Mouse (Mus musculus) limb, embryonic 13.5 days (tissue): ENCODE results near the gene Pdzrn3. TPM values are rescaled to one million over a fixed set of nuclear protein-coding genes. Genes with fewer than 3 reads are reported as not detected.
A peak's percentile ranks its signal among the peaks of the same experiment; 100 is the strongest.

Experiments
- ATAC-seq: fragments of 200-750 bp; cut with Nextera tagmentation; 2 replicates; pipeline ENCODE4 v1.8.0; 2017; ENCODE audit warnings: low read depth, moderate number of reproducible peaks, moderate TSS enrichment; ENCODE audit not compliant: low FRiP score
- H3K27ac ChIP-seq: fragments of 300-500 bp; sonication (generic); 2 replicates; pipeline ENCODE4 v1.5.1; 2015; ENCODE audit warnings: inconsistent platforms, mild to moderate bottlenecking, moderate library complexity
- H3K27me3 ChIP-seq: fragments of 300-500 bp; sonication (generic); 2 replicates; pipeline ENCODE4 v1.6.1; 2015; ENCODE audit warnings: mild to moderate bottlenecking, inconsistent platforms
- H3K36me3 ChIP-seq: fragments of 300-500 bp; sonication (generic); 2 replicates; pipeline ENCODE4 v1.6.1; 2015; ENCODE audit warnings: inconsistent platforms, mild to moderate bottlenecking, moderate library complexity
- H3K4me1 ChIP-seq: fragments of 300-500 bp; sonication (generic); 2 replicates; pipeline ENCODE4 v1.6.1; 2015; ENCODE audit warnings: inconsistent platforms
- H3K4me2 ChIP-seq: fragments of 300-500 bp; sonication (generic); replicated peaks from 2 replicates; pipeline ENCODE4 v1.6.1; 2015; ENCODE audit warnings: inconsistent platforms, mild to moderate bottlenecking, moderate library complexity
- H3K4me3 ChIP-seq: fragments of 300-500 bp; sonication (generic); 2 replicates; pipeline ENCODE4 v1.5.1; 2015; ENCODE audit warnings: moderate library complexity, mild to moderate bottlenecking, inconsistent platforms
- H3K9ac ChIP-seq: fragments of 300-500 bp; sonication (generic); 2 replicates; pipeline ENCODE4 v1.6.1; 2015; ENCODE audit warnings: mild to moderate bottlenecking, inconsistent platforms
- H3K9me3 ChIP-seq: fragments of 300-500 bp; sonication (generic); 2 replicates; pipeline ENCODE4 v1.6.1; 2016; ENCODE audit warnings: inconsistent platforms
- WGBS: fragments of 180-500 bp; shearing (Covaris S2); methylation state at CpG from one replicate; pipeline ENCODE4 v1.1.7; 2015; 5-methylcytosine and 5-hydroxymethylcytosine counted together
- polyA plus RNA-seq: library from polyadenylated mRNA; unstranded; fragments of >200 nt; fragmentation: Nextera tagmentation; extraction: Ambion mirVana; gene quantifications from 2 replicates; pipeline ENCODE4 v1.2.1, GENCODE M21; 2015

The Pdzrn3 gene
- polyA plus RNA-seq, 1 experiment from 2014 or later = 12.9 TPM

- H3K9me3 ChIP-seq = no peaks in the 10 kb centered on the region
- ATAC-seq = no peak
- peaks cover 1% of the 10 kb centered on the region; the same call in 1 of the 2 replicates for H3K36me3 ChIP-seq
- H3K27me3 ChIP-seq = no peaks in the 10 kb centered on the region
- WGBS = 95% methylated on average over 2 of the region's 2 CpGs
- H3K9ac ChIP-seq = no peak overlapping the region
- no peak overlapping the region for H3K4me2 ChIP-seq
- H3K4me1 ChIP-seq = peaks cover 40% of the 10 kb centered on the region
- H3K27ac ChIP-seq = no peak overlapping the region
- no peak overlapping the region for H3K4me3 ChIP-seq
Observed at GRCm38 (mm10) chr6:101299434-101299833, 78.3 kb downstream of the Pdzrn3 start.

DNA sequence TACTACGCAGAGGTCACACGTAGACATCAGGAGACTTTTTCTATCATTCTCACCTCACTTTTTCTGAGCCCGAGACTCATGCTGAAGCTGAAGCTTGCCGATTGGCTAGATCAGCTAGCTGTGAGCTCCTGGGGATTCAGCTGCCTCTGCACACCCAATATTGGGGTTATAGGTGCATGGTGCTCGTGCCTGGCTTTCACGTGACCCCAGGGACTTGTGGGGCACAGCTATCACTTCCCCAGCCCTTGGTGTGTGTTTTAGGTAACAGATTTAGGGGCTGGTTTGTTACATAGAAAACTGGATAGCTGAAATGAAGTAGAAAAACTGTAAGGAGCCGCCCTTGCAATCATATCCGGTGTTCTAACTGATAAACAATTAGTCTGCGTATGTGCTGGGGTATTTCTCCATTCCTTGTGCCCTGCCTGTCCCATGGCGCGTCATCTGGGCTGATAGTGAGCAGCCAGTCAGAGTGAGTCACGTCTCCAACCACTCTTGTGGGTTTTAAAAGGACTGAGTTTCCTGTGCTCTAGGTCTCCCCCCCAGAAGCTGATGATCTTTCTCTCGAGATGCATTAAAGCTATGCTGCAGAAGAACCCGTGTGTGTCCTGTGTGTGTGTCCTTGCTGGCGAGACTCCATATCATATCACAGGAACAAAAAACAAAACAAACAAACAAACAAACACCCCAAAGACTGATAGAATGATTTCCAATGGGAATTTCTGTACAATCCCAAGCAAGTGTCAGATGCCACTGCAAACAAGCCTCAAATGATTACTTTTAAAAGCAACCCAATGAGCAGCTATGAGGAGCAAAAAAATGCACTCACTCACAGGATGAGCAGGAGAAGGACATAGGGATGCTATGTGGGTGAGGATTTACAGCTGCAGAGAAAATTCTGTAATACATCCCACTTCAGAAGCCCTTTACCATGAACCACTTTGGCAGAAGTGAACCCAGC is 79.9 kb downstream of the Pdzrn3 start:
- no peak for ATAC-seq
- no peak overlapping the region for H3K27ac ChIP-seq

GRCm38 (mm10) chr6:101296997-101297396 is 80.7 kb downstream of the Pdzrn3 start:
- Histone ChIP-seq H3K27me3 (no peaks in the 10 kb centered on the region), H3K27ac (peak overlapping the region; percentile 70), H3K36me3 (no peaks in the 10 kb centered on the region), H3K9me3 (no peaks in the 10 kb centered on the region), H3K4me1 (peaks cover 61% of the 10 kb centered on the region), H3K4me2 (peak overlapping the region; percentile 27; the same call in 1 of the 2 replicates), H3K4me3 (no peak overlapping the region), H3K9ac (no peak overlapping the region)
- no peak for ATAC-seq
- 47% methylated on average over 8 of the region's 8 CpGs for WGBS

More for the DNA sequence above, 79.9 kb downstream of the Pdzrn3 start:
- Histone ChIP-seq H3K9me3 (no peaks in the 10 kb centered on the region), H3K27me3 (no peaks in the 10 kb centered on the region), H3K4me1 (peaks cover 56% of the 10 kb centered on the region), H3K4me3 (no peak overlapping the region), H3K4me2 (no peak overlapping the region), H3K9ac (no peak overlapping the region), H3K36me3 (no peaks in the 10 kb centered on the region)
- 81% methylated on average over 15 of the region's 15 CpGs for WGBS

- Histone ChIP-seq H3K4me3 (no peak overlapping the region), H3K4me2 (0 out of 2 replicates have a peak overlapping the region, but pooled peaks have one; percentile 27), H3K4me1 (peaks cover 68% of the 10 kb centered on the region), H3K9ac (no peak overlapping the region), H3K27ac (peak overlapping the region; percentile 70), H3K9me3 (no peaks in the 10 kb centered on the region), H3K36me3 (no peaks in the 10 kb centered on the region), H3K27me3 (no peaks in the 10 kb centered on the region)
- WGBS = 15% methylated on average over 8 of the region's 8 CpGs
- ATAC-seq = peak; percentile 65
Observed at GRCm38 (mm10) chr6:101296280-101296679, 81.4 kb downstream of the Pdzrn3 start.

DNA sequence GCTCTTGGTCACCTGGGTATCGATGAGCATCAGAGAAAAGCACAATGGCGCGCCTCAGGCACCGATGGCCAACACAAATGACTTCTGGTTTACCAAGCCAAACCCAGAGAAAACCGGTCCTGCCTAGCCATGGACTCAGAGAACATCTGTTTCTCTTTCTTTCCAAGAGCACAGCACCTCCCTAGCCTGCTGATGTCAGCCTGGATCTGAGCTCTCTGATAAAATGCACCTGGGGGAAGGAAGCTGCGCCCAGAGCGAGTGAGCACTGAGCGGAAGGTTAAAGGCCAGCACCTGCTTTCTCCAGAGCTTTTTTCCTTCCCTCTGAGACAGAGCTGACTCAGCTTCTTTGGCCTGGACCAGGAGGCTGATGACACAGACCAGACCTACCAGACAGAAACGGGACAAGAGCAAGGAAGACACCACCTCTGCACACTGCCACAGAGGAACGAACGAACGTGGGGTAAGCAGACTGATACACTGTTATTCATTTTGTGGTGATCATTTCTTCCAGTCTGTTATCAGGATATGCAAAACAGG is 84.6 kb downstream of the Pdzrn3 start:
- Histone ChIP-seq H3K27ac (0 out of 2 replicates have a peak overlapping the region, but pooled peaks have one; percentile 34), H3K9ac (no peak overlapping the region), H3K36me3 (no peaks in the 10 kb centered on the region), H3K9me3 (no peaks in the 10 kb centered on the region), H3K27me3 (no peaks in the 10 kb centered on the region), H3K4me3 (no peak overlapping the region), H3K4me1 (peaks cover 90% of the 10 kb centered on the region), H3K4me2 (no peak overlapping the region)
- ATAC-seq = peak; percentile 37; the same call in 1 of the 2 replicates
- 39% methylated on average over 12 of the region's 12 CpGs for WGBS

- H3K27me3 ChIP-seq = no peaks in the 10 kb centered on the region
- H3K4me1 ChIP-seq = peaks cover 91% of the 10 kb centered on the region
- no peak overlapping the region for H3K9ac ChIP-seq
- H3K4me2 ChIP-seq = no peak overlapping the region
- WGBS = 66% methylated on average over 2 of the region's 2 CpGs
- H3K27ac ChIP-seq = no peak overlapping the region
- no peaks in the 10 kb centered on the region for H3K36me3 ChIP-seq
- H3K9me3 ChIP-seq = no peaks in the 10 kb centered on the region
- no peak for ATAC-seq
- H3K4me3 ChIP-seq = no peak overlapping the region
Observed at GRCm38 (mm10) chr6:101291944-101292343, 85.8 kb downstream of the Pdzrn3 start.

GRCm38 (mm10) chr6:101290160-101290559 is 87.5 kb downstream of the Pdzrn3 start:
- no peaks in the 10 kb centered on the region for H3K9me3 ChIP-seq
- H3K36me3 ChIP-seq = no peaks in the 10 kb centered on the region
- no peak overlapping the region for H3K4me3 ChIP-seq
- no peak for ATAC-seq
- peaks cover 4% of the 10 kb centered on the region; the same call in 1 of the 2 replicates for H3K27me3 ChIP-seq
- WGBS = 59% methylated on average over 2 of the region's 2 CpGs
- H3K4me1 ChIP-seq = peaks cover 75% of the 10 kb centered on the region
- peak overlapping the region; percentile 21; the same call in 1 of the 2 replicates for H3K4me2 ChIP-seq
- H3K27ac ChIP-seq = peak overlapping the region; percentile 63; the same call in 1 of the 2 replicates
- no peak overlapping the region for H3K9ac ChIP-seq

- H3K27me3 ChIP-seq = peaks cover 4% of the 10 kb centered on the region; the same call in 1 of the 2 replicates
- H3K4me1 ChIP-seq = peaks cover 75% of the 10 kb centered on the region
- H3K27ac ChIP-seq = peak overlapping the region; percentile 63; the same call in 1 of the 2 replicates
- H3K9me3 ChIP-seq = no peaks in the 10 kb centered on the region
- no peak overlapping the region for H3K9ac ChIP-seq
- no peaks in the 10 kb centered on the region for H3K36me3 ChIP-seq
- peak overlapping the region; percentile 21; the same call in 1 of the 2 replicates for H3K4me2 ChIP-seq
- no peak for ATAC-seq
- H3K4me3 ChIP-seq = no peak overlapping the region
- WGBS = 27% methylated on average over 4 of the region's 4 CpGs
Observed at GRCm38 (mm10) chr6:101289428-101289827, 88.3 kb downstream of the Pdzrn3 start.

GRCm38 (mm10) chr6:101287566-101288173 is 90.0 kb downstream of the Pdzrn3 start:
- Histone ChIP-seq H3K9me3 (no peaks in the 10 kb centered on the region), H3K4me3 (no peak overlapping the region), H3K27me3 (peaks cover 4% of the 10 kb centered on the region; the same call in 1 of the 2 replicates), H3K27ac (no peak overlapping the region), H3K4me1 (peaks cover 75% of the 10 kb centered on the region), H3K9ac (no peak overlapping the region), H3K36me3 (no peaks in the 10 kb centered on the region), H3K4me2 (no peak overlapping the region)
- no peak for ATAC-seq
- WGBS = 32% methylated on average over 5 of the region's 5 CpGs

GRCm38 (mm10) chr6:101287077-101287476 is 90.6 kb downstream of the Pdzrn3 start:
- Histone ChIP-seq H3K4me1 (peaks cover 78% of the 10 kb centered on the region), H3K9ac (no peak overlapping the region), H3K4me2 (no peak overlapping the region), H3K27ac (no peak overlapping the region), H3K27me3 (peaks cover 4% of the 10 kb centered on the region; the same call in 1 of the 2 replicates), H3K4me3 (no peak overlapping the region), H3K9me3 (no peaks in the 10 kb centered on the region), H3K36me3 (no peaks in the 10 kb centered on the region)
- no peak for ATAC-seq
- 75% methylated on average over 2 of the region's 2 CpGs for WGBS

DNA sequence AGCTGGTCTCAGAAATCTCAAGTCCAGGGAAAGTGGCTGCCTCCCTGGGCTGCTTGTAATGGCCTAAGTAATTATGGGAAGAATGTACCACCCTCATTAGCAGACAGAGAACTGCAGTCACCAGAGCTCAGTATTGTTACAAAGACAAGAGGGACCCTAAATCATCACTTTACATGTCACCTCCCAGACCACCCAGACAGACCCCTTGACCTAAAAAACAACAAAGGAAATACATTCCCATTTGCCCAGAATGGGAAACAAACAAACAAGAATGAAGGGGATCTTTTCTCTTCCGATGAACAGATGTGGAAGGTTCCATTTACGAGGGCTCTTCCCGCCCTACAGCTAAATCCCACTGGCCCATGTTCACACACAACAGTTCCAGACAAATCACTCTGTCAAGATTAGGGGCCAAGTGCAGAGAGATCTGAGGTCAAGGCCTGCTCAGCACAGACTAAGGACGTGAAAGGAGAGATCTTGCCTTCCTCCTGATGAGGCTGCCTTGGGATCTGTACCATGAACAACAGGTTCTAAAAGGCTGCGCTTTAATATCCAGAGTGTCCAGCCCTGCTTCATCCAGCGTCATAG is 93.2 kb downstream of the Pdzrn3 start:
- Histone ChIP-seq H3K4me2 (no peak overlapping the region), H3K36me3 (no peaks in the 10 kb centered on the region), H3K9ac (no peak overlapping the region), H3K27me3 (peaks cover 4% of the 10 kb centered on the region; the same call in 1 of the 2 replicates), H3K9me3 (no peaks in the 10 kb centered on the region), H3K27ac (no peak overlapping the region), H3K4me3 (no peak overlapping the region), H3K4me1 (peaks cover 78% of the 10 kb centered on the region)
- ATAC-seq = no peak
- WGBS = 37% methylated on average over 6 of the region's 6 CpGs
